In the genomic region with DNA sequence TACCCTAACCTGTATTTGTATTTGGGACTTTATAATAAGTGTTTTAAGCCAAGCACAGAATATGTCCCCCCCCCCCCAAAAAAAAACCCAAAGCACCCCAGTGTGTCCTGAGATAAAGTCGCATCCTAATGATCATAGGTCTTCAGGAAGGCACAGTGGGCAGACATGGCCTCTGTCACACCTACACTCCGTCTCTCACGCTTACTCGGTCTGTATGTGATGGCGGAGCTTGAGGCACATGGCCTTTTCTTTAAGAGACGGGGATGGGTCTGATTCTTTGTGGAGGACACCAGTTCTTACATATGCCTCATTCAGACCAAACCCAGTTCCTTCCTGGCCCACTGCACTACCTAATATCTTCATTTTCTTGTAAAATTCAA, we compare ENCODE assay signal across 12 mouse cellular contexts.
DNase-seq lines count a peak whose midpoint lies in the region; ATAC-seq and TF ChIP-seq lines count a peak whose summit lies in the region.
"Had no signal": no experiment of that assay in that cellular context is flagged by ENCODE, and none has a peak within 500 bp of the region (broad histone marks: within the 10 kb centered on the region; RNA-seq: fewer than 3 reads in every experiment).

No protein-coding gene starts in this region.

- H3K4me1 ChIP-seq in hindbrain, embryonic 12.5 days = no peaks in the 10 kb centered on the region; the same call in 1 of the 2 replicates
- 0 out of 2 replicates have a peak, but pooled peaks cover 3% of the 10 kb centered on the region for H3K4me1 ChIP-seq in hindbrain, embryonic 10.5 days (replicated peaks)
- H3K4me1 ChIP-seq in embryonic facial prominence, embryonic 13.5 days = peaks cover 17% of the 10 kb centered on the region
- H3K4me1 ChIP-seq in hindbrain, postnatal 0 days (ENCODE audit: insufficient read depth, low read length) = no peaks in the 10 kb centered on the region
- no peaks in the 10 kb centered on the region for H3K4me1 ChIP-seq in midbrain, postnatal 0 days (ENCODE audit: insufficient read depth, low read length)

- H3K36me3 ChIP-seq in hindbrain, embryonic 12.5 days = no peaks in the 10 kb centered on the region
- H3K36me3 ChIP-seq in hindbrain, embryonic 10.5 days = no peaks in the 10 kb centered on the region
- H3K36me3 ChIP-seq in embryonic facial prominence, embryonic 13.5 days = no peaks in the 10 kb centered on the region
- H3K36me3 ChIP-seq in hindbrain, postnatal 0 days (ENCODE audit: insufficient read depth, low read length) = no peaks in the 10 kb centered on the region
- no peaks in the 10 kb centered on the region for H3K36me3 ChIP-seq in midbrain, postnatal 0 days (ENCODE audit: insufficient read depth, low read length)

- peak; percentile 68; the same call in 1 of the 2 replicates for ATAC-seq in hindbrain, embryonic 12.5 days (ENCODE audit: low FRiP score)
- no peak for ATAC-seq in embryonic facial prominence, embryonic 13.5 days (ENCODE audit: insufficient number of reproducible peaks, insufficient read depth, low FRiP score, low TSS enrichment, low read depth)
- peak; percentile 45; the same call in 1 of the 2 replicates for ATAC-seq in hindbrain, postnatal 0 days
- ATAC-seq in midbrain, postnatal 0 days (ENCODE audit: low FRiP score) = no peak; the same call in 1 of the 2 replicates
- ATAC-seq: liver, postnatal 0 days had no signal

- H3K27ac ChIP-seq in hindbrain, embryonic 12.5 days = peak overlapping the region; percentile 6; the same call in 1 of the 2 replicates
- H3K27ac ChIP-seq in hindbrain, embryonic 10.5 days = no peak overlapping the region
- peak overlapping the region; percentile 90 for H3K27ac ChIP-seq in embryonic facial prominence, embryonic 13.5 days
- H3K27ac ChIP-seq in hindbrain, postnatal 0 days = no peak overlapping the region
- H3K27ac ChIP-seq in midbrain, postnatal 0 days (ENCODE audit: low read depth, low read length) = no peak overlapping the region
- H3K27ac ChIP-seq: macrophage had no signal

- no peak overlapping the region for H3K9ac ChIP-seq in hindbrain, embryonic 12.5 days
- no peak overlapping the region for H3K9ac ChIP-seq in embryonic facial prominence, embryonic 13.5 days
- H3K9ac ChIP-seq in hindbrain, postnatal 0 days (replicated peaks; ENCODE audit: low read length) = no peak overlapping the region
- 0 out of 2 replicates have a peak overlapping the region, but pooled peaks have one; percentile 29 for H3K9ac ChIP-seq in midbrain, postnatal 0 days (replicated peaks; ENCODE audit: low read length, poor library complexity, severe bottlenecking)
- H3K9ac ChIP-seq: liver, postnatal 0 days had no signal

- no peak for TF ChIP-seq CTCF in hindbrain, postnatal 0 days (IDR thresholded peaks at IDR 0.05; ENCODE audit: low read depth)
- TF ChIP-seq CTCF in midbrain, postnatal 0 days (IDR thresholded peaks at IDR 0.05) = no peak

- H3K4me2 ChIP-seq in hindbrain, embryonic 12.5 days (replicated peaks) = no peak overlapping the region
- peak overlapping the region; percentile 28 for H3K4me2 ChIP-seq in embryonic facial prominence, embryonic 13.5 days
- no peak overlapping the region for H3K4me2 ChIP-seq in hindbrain, postnatal 0 days (ENCODE audit: low read depth, low read length)
- H3K4me2 ChIP-seq in midbrain, postnatal 0 days (ENCODE audit: low read depth, low read length, poor library complexity, severe bottlenecking) = no peak overlapping the region
- H3K4me2 ChIP-seq: heart, embryonic 11.5 days had no signal

- no peaks in the 10 kb centered on the region for H3K9me3 ChIP-seq in hindbrain, embryonic 12.5 days (replicated peaks)
- no peaks in the 10 kb centered on the region for H3K9me3 ChIP-seq in hindbrain, embryonic 10.5 days
- no peaks in the 10 kb centered on the region for H3K9me3 ChIP-seq in embryonic facial prominence, embryonic 13.5 days
- H3K9me3 ChIP-seq in hindbrain, postnatal 0 days (ENCODE audit: low read length) = no peaks in the 10 kb centered on the region
- no peaks in the 10 kb centered on the region for H3K9me3 ChIP-seq in midbrain, postnatal 0 days (ENCODE audit: low read length)

- no peaks in the 10 kb centered on the region for H3K27me3 ChIP-seq in hindbrain, embryonic 12.5 days
- no peaks in the 10 kb centered on the region for H3K27me3 ChIP-seq in hindbrain, embryonic 10.5 days (ENCODE audit: insufficient read depth, poor library complexity, severe bottlenecking)
- no peaks in the 10 kb centered on the region for H3K27me3 ChIP-seq in embryonic facial prominence, embryonic 13.5 days
- no peaks in the 10 kb centered on the region for H3K27me3 ChIP-seq in hindbrain, postnatal 0 days (ENCODE audit: insufficient read depth, low read length)
- H3K27me3 ChIP-seq in midbrain, postnatal 0 days (ENCODE audit: insufficient read depth, low read length) = no peaks in the 10 kb centered on the region

- no peak overlapping the region for H3K4me3 ChIP-seq in hindbrain, embryonic 12.5 days
- no peak overlapping the region for H3K4me3 ChIP-seq in hindbrain, embryonic 10.5 days
- H3K4me3 ChIP-seq in embryonic facial prominence, embryonic 13.5 days = no peak overlapping the region
- H3K4me3 ChIP-seq in hindbrain, postnatal 0 days (ENCODE audit: low read length) = no peak overlapping the region
- no peak overlapping the region for H3K4me3 ChIP-seq in midbrain, postnatal 0 days (ENCODE audit: low read depth, low read length)

- no peak for DNase-seq in hindbrain, embryonic 10.5 days (ENCODE audit: low spot score)
- no peak for DNase-seq in hindbrain, postnatal 0 days (ENCODE audit: low spot score)
- no peak for DNase-seq in midbrain, postnatal 0 days (ENCODE audit: low spot score)
- DNase-seq in layer of hippocampus, postnatal 10 days (ENCODE audit: low spot score in 2 of 2) = no peak
- no peak for DNase-seq in kidney, postnatal 25 days
- DNase-seq in heart, adult 8-10 months (ENCODE audit: low spot score) = no peak
- DNase-seq: gastrocnemius, postnatal 25 days had no signal

- 88% methylated on average over 6 of the region's 6 CpGs for WGBS in hindbrain, embryonic 12.5 days
- WGBS in hindbrain, embryonic 10.5 days = 92% methylated on average over 6 of the region's 6 CpGs
- 72% methylated on average over 6 of the region's 6 CpGs for WGBS in embryonic facial prominence, embryonic 13.5 days
- 75% methylated on average over 6 of the region's 6 CpGs for WGBS in hindbrain, postnatal 0 days
- WGBS in midbrain, postnatal 0 days = 79% methylated on average over 6 of the region's 6 CpGs

Comparison
In these comparisons a context has a peak if more than half of its experiments do, and no peak if none do; other contexts are left out.
1. H3K27ac ChIP-seq: peak in hindbrain, embryonic 12.5 days (single experiment) and embryonic facial prominence, embryonic 13.5 days (single experiment); none in hindbrain, embryonic 10.5 days (single experiment), hindbrain, postnatal 0 days (single experiment) and midbrain, postnatal 0 days (single experiment).
2. ATAC-seq: peak in hindbrain, embryonic 12.5 days (single experiment) and hindbrain, postnatal 0 days (single experiment); none in embryonic facial prominence, embryonic 13.5 days (single experiment) and midbrain, postnatal 0 days (single experiment).